Mouse (Mus musculus) megakaryocyte, embryonic 14.5 days (primary cell): ENCODE results near the gene Nrxn1.

Experiments
- FLI1 ChIP-seq: IDR thresholded peaks from 2 replicates; pipeline ENCODE4 v1.6.1; 2012; ENCODE audit warnings: low read length, inconsistent platforms, mixed read lengths
- GATA1 ChIP-seq: IDR thresholded peaks from 3 replicates; pipeline ENCODE4 v1.6.1; 2012; ENCODE audit warnings: mixed read lengths, low read length, inconsistent platforms, borderline replicate concordance

DNA sequence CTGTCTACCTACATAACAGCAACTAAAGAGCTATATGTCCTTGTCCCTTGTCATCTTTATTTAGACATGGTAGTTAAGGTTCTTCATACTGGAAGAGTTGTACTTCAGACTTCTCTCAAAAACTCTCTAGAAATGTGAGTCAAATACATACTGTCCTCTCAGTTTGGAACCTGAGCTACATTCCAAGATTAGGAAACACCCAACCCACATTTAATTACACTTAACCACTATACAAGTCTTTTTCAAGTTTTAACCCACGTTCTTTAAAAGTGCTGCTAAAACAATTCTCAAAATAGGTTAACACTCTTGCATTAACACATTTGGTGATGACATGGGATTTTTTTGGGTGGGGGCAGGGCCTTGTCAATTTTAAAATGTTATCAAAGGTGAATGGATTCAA, 759.4 kb downstream of the Nrxn1 start:
- TF ChIP-seq FLI1, result no peak
- no peak for TF ChIP-seq GATA1
